14 mouse cellular contexts compared by ENCODE assay signal in genomic region chr11:29647568-29648319, GRCm38 (mm10). TPM values are rescaled to one million over a fixed set of nuclear protein-coding genes. Genes with fewer than 3 reads are reported as not detected.
DNase-seq lines count a peak whose midpoint lies in the region; ATAC-seq lines count a peak whose summit lies in the region.
"Had no signal": no experiment of that assay in that cellular context is flagged by ENCODE, and none has a peak within 500 bp of the region (broad histone marks: within the 10 kb centered on the region; RNA-seq: fewer than 3 reads in every experiment).

No protein-coding gene starts in this region.

- peak overlapping the region; percentile 50 for H3K4me2 ChIP-seq in heart, embryonic 16.5 days (ENCODE audit: low read depth, low read length)
- H3K4me2 ChIP-seq: embryonic facial prominence, embryonic 12.5 days; hindbrain, embryonic 12.5 days had no signal

- intact Hi-C loops in heart, postnatal 36 days (cut with DNase I): no loop called here

- peak overlapping the region; percentile 46 for H3K27ac ChIP-seq in heart, embryonic 16.5 days (ENCODE audit: low read length)
- H3K27ac ChIP-seq: embryonic facial prominence, embryonic 12.5 days; hindbrain, embryonic 12.5 days had no signal

- H3K4me3 ChIP-seq in heart, embryonic 16.5 days (ENCODE audit: low read length): 0 out of 2 replicates have a peak overlapping the region, but pooled peaks have one; percentile 14
- H3K4me3 ChIP-seq in erythroblast, embryonic 14.5 days (replicated peaks): peak overlapping the region; percentile 23
- H3K4me3 ChIP-seq: embryonic facial prominence, embryonic 12.5 days; hindbrain, embryonic 12.5 days had no signal

- DNase-seq in heart, postnatal 36 days: no peak
- DNase-seq in testis, postnatal 10 days (ENCODE audit: low spot score): no peak
- DNase-seq in right cerebral cortex, postnatal 14 days: no peak
- no peak for DNase-seq in thymus, postnatal 36 days
- DNase-seq: kidney, postnatal 10 days; left cerebral cortex, postnatal 4 days; midbrain, embryonic 14.5 days; right cerebral cortex, adult 18-20 months had no signal

- H3K9me3 ChIP-seq in heart, embryonic 16.5 days (replicated peaks; ENCODE audit: control insufficient read depth, low read length): no peaks in the 10 kb centered on the region
- no peaks in the 10 kb centered on the region for H3K9me3 ChIP-seq in erythroblast, embryonic 14.5 days (ENCODE audit: control insufficient read depth, low read length)
- H3K9me3 ChIP-seq: embryonic facial prominence, embryonic 12.5 days; hindbrain, embryonic 12.5 days had no signal

- H3K36me3 ChIP-seq in heart, embryonic 16.5 days (ENCODE audit: control insufficient read depth, insufficient read depth): no peaks in the 10 kb centered on the region
- no peaks in the 10 kb centered on the region for H3K36me3 ChIP-seq in erythroblast, embryonic 14.5 days (ENCODE audit: control insufficient read depth)
- H3K36me3 ChIP-seq: embryonic facial prominence, embryonic 12.5 days; hindbrain, embryonic 12.5 days had no signal

- H3K4me1 ChIP-seq in heart, embryonic 16.5 days (ENCODE audit: control insufficient read depth, insufficient read depth, low read length): peaks cover 13% of the 10 kb centered on the region
- peaks cover 8% of the 10 kb centered on the region for H3K4me1 ChIP-seq in erythroblast, embryonic 14.5 days (ENCODE audit: control insufficient read depth)
- H3K4me1 ChIP-seq: embryonic facial prominence, embryonic 12.5 days; hindbrain, embryonic 12.5 days had no signal

- no peaks in the 10 kb centered on the region for H3K27me3 ChIP-seq in heart, embryonic 16.5 days (ENCODE audit: control insufficient read depth, insufficient read depth, low read length)
- no peaks in the 10 kb centered on the region for H3K27me3 ChIP-seq in erythroblast, embryonic 14.5 days (ENCODE audit: control insufficient read depth)
- H3K27me3 ChIP-seq: embryonic facial prominence, embryonic 12.5 days; hindbrain, embryonic 12.5 days had no signal

- 45% methylated on average over 6 of the region's 6 CpGs for WGBS in heart, embryonic 16.5 days

- H3K9ac ChIP-seq in heart, embryonic 16.5 days (ENCODE audit: low read length): no peak overlapping the region
- H3K9ac ChIP-seq: embryonic facial prominence, embryonic 12.5 days; hindbrain, embryonic 12.5 days had no signal

- ATAC-seq in heart, embryonic 16.5 days (replicated peaks; ENCODE audit: extremely low read depth, insufficient read depth, low FRiP score): no peak
- ATAC-seq in CD4-positive, CD25-positive, alpha-beta regulatory T cell, adult 4 months: peak; percentile 96
- peak; percentile 77 for ATAC-seq in megakaryocyte-erythroid progenitor cell, adult 5-6 weeks (replicated peaks; ENCODE audit: low FRiP score, low TSS enrichment, poor library complexity, severe bottlenecking)

RNA-seq across cellular contexts. Expression of gene Rtn4, which starts 45.0 kb away (rescaled TPM):
- polyA plus RNA-seq in heart, embryonic 16.5 days (2015; fragmentation: Nextera tagmentation; extraction: Ambion mirVana): 55.8 and 59.3 TPM in 2 replicates
- total RNA-seq in heart, postnatal 36 days (2021): 10 to 100 TPM; 91.7 to 95.2 TPM
- polyA plus RNA-seq in CD4-positive, CD25-positive, alpha-beta regulatory T cell, adult 4 months (2017; shearing (Covaris generic)): 10 to 100 TPM; 26.0 to 29.7 TPM
- 7.0 and 9.5 TPM in 2 replicates for polyA plus RNA-seq in erythroblast, embryonic 14.5 days (2012)
- total RNA-seq in megakaryocyte-erythroid progenitor cell, adult 5-6 weeks (2014; fragmentation: Nextera tagmentation): 40.9 and 53.2 TPM in 2 replicates
- total RNA-seq in megakaryocyte-erythroid progenitor cell, adult 5-6 weeks (2017): 55.1 and 85.9 TPM in 2 replicates
